24 mouse cellular contexts compared by ENCODE assay signal in the genomic region with DNA sequence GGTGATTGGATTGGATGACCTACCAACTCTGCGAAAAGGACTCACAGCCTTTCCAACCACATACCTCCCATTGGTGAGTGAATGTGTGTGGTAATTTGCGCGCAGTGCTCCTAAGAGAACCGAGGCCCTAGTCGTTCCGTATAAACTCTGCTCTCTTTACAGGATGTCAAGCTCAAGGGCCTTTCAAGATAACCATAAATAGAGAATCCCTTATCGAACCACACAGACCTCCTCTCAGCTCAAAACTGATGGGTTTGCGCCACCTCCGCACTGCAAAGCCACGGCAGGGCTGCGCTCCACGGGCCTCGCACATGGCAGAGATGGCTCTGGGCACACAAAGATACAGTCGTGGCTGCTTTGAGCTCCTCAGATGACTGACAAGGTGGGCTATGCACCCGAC.
DNase-seq lines count a peak whose midpoint lies in the region; ATAC-seq and TF ChIP-seq lines count a peak whose summit lies in the region.
"Had no signal": no experiment of that assay in that cellular context is flagged by ENCODE, and none has a peak within 500 bp of the region (broad histone marks: within the 10 kb centered on the region; RNA-seq: fewer than 3 reads in every experiment).

No protein-coding gene starts in this region.

- H3K9ac ChIP-seq in heart, embryonic 13.5 days = no peak overlapping the region
- H3K9ac ChIP-seq in midbrain, embryonic 14.5 days (replicated peaks; ENCODE audit: low read length) = no peak overlapping the region
- no peak overlapping the region for H3K9ac ChIP-seq in midbrain, embryonic 11.5 days (ENCODE audit: low read length)
- H3K9ac ChIP-seq in stomach, postnatal 0 days (ENCODE audit: low read length) = no peak overlapping the region
- H3K9ac ChIP-seq: forebrain, embryonic 15.5 days; hindbrain, embryonic 15.5 days; lung, embryonic 15.5 days; neural tube, embryonic 15.5 days had no signal

- H3K27ac ChIP-seq in heart, embryonic 13.5 days (replicated peaks) = no peak overlapping the region
- H3K27ac ChIP-seq in midbrain, embryonic 14.5 days (replicated peaks; ENCODE audit: low read depth, low read length) = no peak overlapping the region
- H3K27ac ChIP-seq in midbrain, embryonic 11.5 days (ENCODE audit: low read depth, low read length) = no peak overlapping the region
- H3K27ac ChIP-seq in stomach, postnatal 0 days (replicated peaks) = no peak overlapping the region
- H3K27ac ChIP-seq: embryonic facial prominence, embryonic 10.5 days; forebrain, embryonic 15.5 days; hindbrain, embryonic 15.5 days; kidney, postnatal 0 days; limb, embryonic 10.5 days; lung, embryonic 15.5 days; neural tube, embryonic 15.5 days had no signal

- H3K4me1 ChIP-seq in heart, embryonic 13.5 days = peaks cover 10% of the 10 kb centered on the region
- no peaks in the 10 kb centered on the region for H3K4me1 ChIP-seq in midbrain, embryonic 14.5 days (ENCODE audit: control insufficient read depth, insufficient read depth, low read length)
- no peaks in the 10 kb centered on the region for H3K4me1 ChIP-seq in midbrain, embryonic 11.5 days (ENCODE audit: control insufficient read depth, insufficient read depth, low read length)
- H3K4me1 ChIP-seq in stomach, postnatal 0 days (replicated peaks; ENCODE audit: control insufficient read depth, insufficient read depth) = no peaks in the 10 kb centered on the region
- H3K4me1 ChIP-seq: embryonic facial prominence, embryonic 10.5 days; limb, embryonic 10.5 days had no signal

- H3K36me3 ChIP-seq in heart, embryonic 13.5 days = no peaks in the 10 kb centered on the region
- H3K36me3 ChIP-seq in midbrain, embryonic 14.5 days (ENCODE audit: control insufficient read depth, insufficient read depth, low read length) = no peaks in the 10 kb centered on the region
- no peaks in the 10 kb centered on the region for H3K36me3 ChIP-seq in midbrain, embryonic 11.5 days (ENCODE audit: control insufficient read depth, insufficient read depth, low read length)
- no peaks in the 10 kb centered on the region for H3K36me3 ChIP-seq in stomach, postnatal 0 days (ENCODE audit: control insufficient read depth, insufficient read depth, low read length)
- H3K36me3 ChIP-seq: embryonic facial prominence, embryonic 10.5 days; forebrain, embryonic 15.5 days; hindbrain, embryonic 15.5 days; limb, embryonic 10.5 days; lung, embryonic 15.5 days; neural tube, embryonic 15.5 days had no signal

- no peaks in the 10 kb centered on the region for H3K27me3 ChIP-seq in heart, embryonic 13.5 days (replicated peaks)
- no peaks in the 10 kb centered on the region for H3K27me3 ChIP-seq in midbrain, embryonic 14.5 days (ENCODE audit: control insufficient read depth, insufficient read depth, low read length)
- no peaks in the 10 kb centered on the region for H3K27me3 ChIP-seq in midbrain, embryonic 11.5 days (ENCODE audit: control insufficient read depth, insufficient read depth, low read length)
- H3K27me3 ChIP-seq in stomach, postnatal 0 days (ENCODE audit: control insufficient read depth, insufficient read depth, low read length) = no peaks in the 10 kb centered on the region
- H3K27me3 ChIP-seq: forebrain, embryonic 15.5 days; hindbrain, embryonic 15.5 days; lung, embryonic 15.5 days; neural tube, embryonic 15.5 days had no signal

- TF ChIP-seq EP300 in stomach, postnatal 0 days (optimal IDR thresholded peaks at IDR 0.05) = no peak

- no peak for ATAC-seq in heart, embryonic 13.5 days (ENCODE audit: extremely low read depth, insufficient number of reproducible peaks, low FRiP score, low TSS enrichment)
- ATAC-seq in midbrain, embryonic 14.5 days (ENCODE audit: low FRiP score, low TSS enrichment) = no peak
- no peak for ATAC-seq in midbrain, embryonic 11.5 days (ENCODE audit: low FRiP score)
- no peak for ATAC-seq in stomach, postnatal 0 days (ENCODE audit: low FRiP score, low TSS enrichment)
- ATAC-seq: forebrain, embryonic 15.5 days had no signal

- H3K4me2 ChIP-seq in heart, embryonic 13.5 days = peak overlapping the region; percentile 58
- no peak overlapping the region for H3K4me2 ChIP-seq in midbrain, embryonic 14.5 days (ENCODE audit: low read length)
- H3K4me2 ChIP-seq in midbrain, embryonic 11.5 days = no peak overlapping the region
- no peak overlapping the region for H3K4me2 ChIP-seq in stomach, postnatal 0 days (replicated peaks; ENCODE audit: low read depth)
- H3K4me2 ChIP-seq: forebrain, embryonic 15.5 days; hindbrain, embryonic 15.5 days; lung, embryonic 15.5 days; neural tube, embryonic 15.5 days had no signal

- no peaks in the 10 kb centered on the region for H3K9me3 ChIP-seq in heart, embryonic 13.5 days
- no peaks in the 10 kb centered on the region for H3K9me3 ChIP-seq in midbrain, embryonic 14.5 days (ENCODE audit: control insufficient read depth, low read length)
- no peaks in the 10 kb centered on the region for H3K9me3 ChIP-seq in midbrain, embryonic 11.5 days (ENCODE audit: control insufficient read depth, low read length)
- H3K9me3 ChIP-seq in stomach, postnatal 0 days (ENCODE audit: control insufficient read depth, low read length) = no peaks in the 10 kb centered on the region
- H3K9me3 ChIP-seq: embryonic facial prominence, embryonic 10.5 days; forebrain, embryonic 15.5 days; hindbrain, embryonic 15.5 days; limb, embryonic 10.5 days; lung, embryonic 15.5 days; neural tube, embryonic 15.5 days had no signal

- no peak for DNase-seq in heart, adult 18-20 months
- peak; percentile 30 for DNase-seq in midbrain, embryonic 14.5 days
- no peak for DNase-seq in midbrain, embryonic 11.5 days (ENCODE audit: low spot score, missing footprints)
- peak; percentile 3 for DNase-seq in ZHBTc4 (ENCODE audit: low read depth, low spot score)
- DNase-seq in frontal cortex, postnatal 36 days (ENCODE audit: low spot score in 2 of 2) = no peak
- DNase-seq in stomach, postnatal 0 days (ENCODE audit: low spot score) = no peak
- DNase-seq: adrenal gland, adult 2 months; cerebellum, adult 11-12 months; cerebellum, postnatal 10 days; gastrocnemius, postnatal 36 days; kidney, adult 2 months; layer of hippocampus, adult 9-11 months; lung, postnatal 36 days; right cerebral cortex, adult 18-20 months; right cerebral cortex, postnatal 4 days; thymus, postnatal 25 days had no signal

- peak overlapping the region; percentile 8; the same call in 1 of the 2 replicates for H3K4me3 ChIP-seq in heart, embryonic 13.5 days
- H3K4me3 ChIP-seq in midbrain, embryonic 14.5 days (replicated peaks; ENCODE audit: low read depth, low read length) = no peak overlapping the region
- H3K4me3 ChIP-seq in midbrain, embryonic 11.5 days (ENCODE audit: low read depth, low read length) = no peak overlapping the region
- H3K4me3 ChIP-seq in stomach, postnatal 0 days (ENCODE audit: low read depth, low read length) = no peak overlapping the region
- H3K4me3 ChIP-seq: embryonic facial prominence, embryonic 10.5 days; forebrain, embryonic 15.5 days; hindbrain, embryonic 15.5 days; limb, embryonic 10.5 days; lung, embryonic 15.5 days; neural tube, embryonic 15.5 days had no signal

- WGBS in heart, embryonic 13.5 days = 46% methylated on average over 15 of the region's 15 CpGs
- WGBS in midbrain, embryonic 14.5 days = 87% methylated on average over 15 of the region's 15 CpGs
- WGBS in midbrain, embryonic 11.5 days = 93% methylated on average over 15 of the region's 15 CpGs
- WGBS in stomach, postnatal 0 days = 77% methylated on average over 15 of the region's 15 CpGs

- no peak for TF ChIP-seq CTCF in stomach, postnatal 0 days (IDR thresholded peaks at IDR 0.05; ENCODE audit: low read depth)

Comparison
In these comparisons a context has a peak if more than half of its experiments do, and no peak if none do; other contexts are left out.
1. DNase-seq: peak in midbrain, embryonic 14.5 days (single experiment) and ZHBTc4 (single experiment); none in heart, adult 18-20 months (0 of 2), midbrain, embryonic 11.5 days (single experiment), frontal cortex, postnatal 36 days (0 of 2) and stomach, postnatal 0 days (single experiment).